In the genomic region with DNA sequence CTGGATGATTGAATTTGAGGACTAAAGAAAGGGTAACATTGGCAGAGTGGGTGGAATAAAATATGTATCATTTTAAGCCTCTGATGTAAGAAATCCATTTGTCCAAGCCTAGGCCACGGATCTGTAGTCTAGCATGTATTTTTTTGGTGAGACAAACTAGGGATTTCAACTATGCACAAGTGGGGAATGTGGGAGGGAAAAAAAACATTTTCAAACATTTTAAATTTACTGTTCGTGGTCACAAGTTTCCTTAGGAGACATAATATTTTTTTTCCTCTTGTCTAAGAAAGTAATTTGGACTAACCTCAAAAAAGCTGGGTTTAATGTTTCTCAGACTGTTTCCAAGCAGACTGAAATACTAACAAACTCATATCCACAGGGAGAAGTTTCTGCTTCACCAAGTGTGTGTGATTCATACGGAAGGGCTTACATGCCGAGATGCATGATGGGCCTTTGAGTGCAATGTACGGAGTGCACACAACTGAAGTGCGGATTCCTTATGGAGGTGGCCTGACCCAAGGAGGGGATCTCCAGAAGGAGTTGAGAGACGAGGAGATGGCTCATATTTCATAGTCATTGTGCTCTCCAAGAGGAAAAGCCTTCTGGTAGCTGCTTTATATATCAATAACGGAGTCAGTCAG, we compare ENCODE assay signal across 17 mouse cellular contexts.
DNase-seq lines count a peak whose midpoint lies in the region; ATAC-seq and TF ChIP-seq lines count a peak whose summit lies in the region.
"Had no signal": no experiment of that assay in that cellular context is flagged by ENCODE, and none has a peak within 500 bp of the region (broad histone marks: within the 10 kb centered on the region; RNA-seq: fewer than 3 reads in every experiment).

No protein-coding gene starts in this region.

- no peak for DNase-seq in embryonic facial prominence, embryonic 10.5 days (ENCODE audit: low spot score)
- DNase-seq in kidney, postnatal 36 days, result no peak
- peak; percentile 19 for DNase-seq in 3T3-L1 (ENCODE audit: low read depth, low spot score)
- peak; percentile 62 for DNase-seq in limb, embryonic 14.5 days (ENCODE audit: low spot score)
- DNase-seq in spleen, adult 12 weeks (ENCODE audit: low spot score), result no peak
- no peak for DNase-seq in layer of hippocampus, adult 9-10 months (ENCODE audit: low spot score)
- DNase-seq: adrenal gland, adult 2 months; cerebellum, postnatal 14 days; gastrocnemius, postnatal 36 days; kidney, postnatal 25 days; liver, embryonic 13.5 days; thymus, postnatal 36 days had no signal

- no peak overlapping the region for H3K4me3 ChIP-seq in embryonic facial prominence, embryonic 12.5 days
- no peak overlapping the region for H3K4me3 ChIP-seq in embryonic facial prominence, embryonic 10.5 days
- no peak overlapping the region for H3K4me3 ChIP-seq in kidney, embryonic 15.5 days (replicated peaks)
- H3K4me3 ChIP-seq in limb, embryonic 14.5 days (replicated peaks; ENCODE audit: low read length), result no peak overlapping the region
- H3K4me3 ChIP-seq: liver, embryonic 13.5 days; neural tube, embryonic 13.5 days had no signal

- H3K27me3 ChIP-seq in embryonic facial prominence, embryonic 12.5 days, result no peaks in the 10 kb centered on the region
- H3K27me3 ChIP-seq in embryonic facial prominence, embryonic 10.5 days (replicated peaks; ENCODE audit: low read depth, poor library complexity, severe bottlenecking), result no peaks in the 10 kb centered on the region
- no peaks in the 10 kb centered on the region for H3K27me3 ChIP-seq in kidney, embryonic 15.5 days
- H3K27me3 ChIP-seq in limb, embryonic 14.5 days (ENCODE audit: control insufficient read depth, insufficient read depth, low read length), result no peaks in the 10 kb centered on the region
- H3K27me3 ChIP-seq: liver, embryonic 13.5 days; neural tube, embryonic 13.5 days had no signal

- H3K4me1 ChIP-seq in embryonic facial prominence, embryonic 12.5 days, result peaks cover 4% of the 10 kb centered on the region; the same call in 1 of the 2 replicates
- no peaks in the 10 kb centered on the region for H3K4me1 ChIP-seq in embryonic facial prominence, embryonic 10.5 days
- H3K4me1 ChIP-seq in kidney, embryonic 15.5 days, result peaks cover 9% of the 10 kb centered on the region; the same call in 1 of the 2 replicates
- H3K4me1 ChIP-seq in limb, embryonic 14.5 days (ENCODE audit: control insufficient read depth, insufficient read depth, low read length), result peaks cover 6% of the 10 kb centered on the region
- H3K4me1 ChIP-seq: liver, embryonic 13.5 days; neural tube, embryonic 13.5 days had no signal

- 51% methylated on average over 8 of the region's 8 CpGs for WGBS in embryonic facial prominence, embryonic 12.5 days
- 83% methylated on average over 8 of the region's 8 CpGs for WGBS in embryonic facial prominence, embryonic 10.5 days
- 48% methylated on average over 8 of the region's 8 CpGs for WGBS in kidney, embryonic 15.5 days
- 53% methylated on average over 8 of the region's 8 CpGs for WGBS in limb, embryonic 14.5 days

- no peak overlapping the region for H3K9ac ChIP-seq in embryonic facial prominence, embryonic 12.5 days
- H3K9ac ChIP-seq in kidney, embryonic 15.5 days, result no peak overlapping the region
- no peak overlapping the region for H3K9ac ChIP-seq in limb, embryonic 14.5 days (ENCODE audit: low read depth, low read length, severe bottlenecking)
- H3K9ac ChIP-seq: liver, embryonic 13.5 days; neural tube, embryonic 13.5 days had no signal

- H3K27ac ChIP-seq in embryonic facial prominence, embryonic 12.5 days, result 0 out of 2 replicates have a peak overlapping the region, but pooled peaks have one; percentile 23
- H3K27ac ChIP-seq in embryonic facial prominence, embryonic 10.5 days (replicated peaks), result no peak overlapping the region
- H3K27ac ChIP-seq in kidney, embryonic 15.5 days, result 0 out of 2 replicates have a peak overlapping the region, but pooled peaks have one; percentile 5
- no peak overlapping the region for H3K27ac ChIP-seq in limb, embryonic 14.5 days (replicated peaks; ENCODE audit: low read depth, low read length)
- H3K27ac ChIP-seq: liver, embryonic 13.5 days; macrophage; neural tube, embryonic 13.5 days had no signal

- ATAC-seq in embryonic facial prominence, embryonic 12.5 days (ENCODE audit: insufficient number of reproducible peaks, insufficient read depth, low FRiP score, low TSS enrichment), result 0 out of 2 replicates have a peak, but pooled peaks have one; percentile 64
- 0 out of 2 replicates have a peak, but pooled peaks have one; percentile 29 for ATAC-seq in kidney, embryonic 15.5 days (replicated peaks; ENCODE audit: low FRiP score)
- ATAC-seq in limb, embryonic 14.5 days (ENCODE audit: low FRiP score, low read depth), result peak; percentile 73

- no peaks in the 10 kb centered on the region for H3K9me3 ChIP-seq in embryonic facial prominence, embryonic 12.5 days
- H3K9me3 ChIP-seq in embryonic facial prominence, embryonic 10.5 days, result no peaks in the 10 kb centered on the region
- no peaks in the 10 kb centered on the region for H3K9me3 ChIP-seq in kidney, embryonic 15.5 days (replicated peaks)
- no peaks in the 10 kb centered on the region for H3K9me3 ChIP-seq in limb, embryonic 14.5 days (ENCODE audit: control insufficient read depth, low read length)
- H3K9me3 ChIP-seq: liver, embryonic 13.5 days; neural tube, embryonic 13.5 days had no signal

- H3K36me3 ChIP-seq in embryonic facial prominence, embryonic 12.5 days, result no peaks in the 10 kb centered on the region; the same call in 1 of the 2 replicates
- no peaks in the 10 kb centered on the region for H3K36me3 ChIP-seq in embryonic facial prominence, embryonic 10.5 days (replicated peaks)
- no peaks in the 10 kb centered on the region for H3K36me3 ChIP-seq in kidney, embryonic 15.5 days
- no peaks in the 10 kb centered on the region for H3K36me3 ChIP-seq in limb, embryonic 14.5 days (ENCODE audit: control insufficient read depth, insufficient read depth, low read length)
- H3K36me3 ChIP-seq: liver, embryonic 13.5 days; neural tube, embryonic 13.5 days had no signal

- no peak overlapping the region for H3K4me2 ChIP-seq in embryonic facial prominence, embryonic 12.5 days (replicated peaks)
- H3K4me2 ChIP-seq in kidney, embryonic 15.5 days, result no peak overlapping the region
- no peak overlapping the region for H3K4me2 ChIP-seq in limb, embryonic 14.5 days (replicated peaks; ENCODE audit: low read depth, low read length, severe bottlenecking)
- H3K4me2 ChIP-seq: liver, embryonic 13.5 days; midbrain, embryonic 11.5 days; neural tube, embryonic 13.5 days had no signal

- TF ChIP-seq POLR2A in limb, embryonic 14.5 days (IDR thresholded peaks at IDR 0.05; ENCODE audit: borderline replicate concordance, extremely low read depth, insufficient read depth, insufficient read length), result no peak

Comparison
In these comparisons a context has a peak if more than half of its experiments do, and no peak if none do; other contexts are left out.
1. H3K27ac ChIP-seq: peak in embryonic facial prominence, embryonic 12.5 days (single experiment) and kidney, embryonic 15.5 days (single experiment); none in embryonic facial prominence, embryonic 10.5 days (single experiment) and limb, embryonic 14.5 days (single experiment).
2. DNase-seq: peak in 3T3-L1 (single experiment) and limb, embryonic 14.5 days (single experiment); none in embryonic facial prominence, embryonic 10.5 days (single experiment), kidney, postnatal 36 days (0 of 2), spleen, adult 12 weeks (single experiment) and layer of hippocampus, adult 9-10 months (single experiment).
3. Peak in every context shown above with its lines, with median percentiles within 50 percentile points of each other: ATAC-seq.